Mouse (Mus musculus) G1E (cell line): ENCODE data around the gene Ccdc50. TPM values are rescaled to one million over a fixed set of nuclear protein-coding genes. Genes with fewer than 3 reads are reported as not detected.

Source experiments
- ATAC-seq: 2 replicates; pipeline ENCODE4 v1.8.0; 2016; ENCODE audit warnings: mild to moderate bottlenecking; ENCODE audit not compliant: insufficient number of reproducible peaks, poor library complexity, low FRiP score, severe bottlenecking; ENCODE audit errors: extremely low read depth
- DNase-seq: peaks from one replicate; pipeline ENCODE4 v3.0.0; 2012; ENCODE audit warnings: low spot score
- H3K27me3 ChIP-seq: 2 replicates; pipeline ENCODE4 v1.6.1; 2012; ENCODE audit warnings: mild to moderate bottlenecking, low read length, inconsistent platforms; ENCODE audit not compliant: insufficient read depth
- H3K36me3 ChIP-seq: replicated peaks from 2 replicates; pipeline ENCODE3; 2012; ENCODE audit warnings: mild to moderate bottlenecking, inconsistent platforms
- H3K4me1 ChIP-seq: 2 replicates; pipeline ENCODE4 v1.6.1; 2012; ENCODE audit warnings: low read depth, low read length, inconsistent platforms, mixed read lengths; ENCODE audit not compliant: insufficient read depth
- H3K4me3 ChIP-seq: 2 replicates; pipeline ENCODE4 v1.5.1; 2012; ENCODE audit warnings: low read depth, mild to moderate bottlenecking, inconsistent platforms, low read length, moderate library complexity, mixed read lengths
- H3K9me3 ChIP-seq: replicated peaks from 2 replicates; pipeline ENCODE4 v1.6.1; 2012; ENCODE audit warnings: inconsistent platforms
- CTCF ChIP-seq: IDR thresholded peaks from 2 replicates; pipeline ENCODE4 v1.5.1; 2012; ENCODE audit warnings: low read depth, low read length, inconsistent platforms, mixed read lengths
- GATA1 ChIP-seq: IDR thresholded peaks from 2 replicates; pipeline ENCODE4 v1.6.1; 2012; ENCODE audit warnings: borderline replicate concordance, low read length, inconsistent platforms, mixed read lengths
- GATA2 ChIP-seq: IDR thresholded peaks from 2 replicates; pipeline ENCODE4 v1.6.1; 2012; ENCODE audit warnings: low read depth, low read length, inconsistent platforms, borderline replicate concordance
- POLR2AphosphoS5 ChIP-seq: IDR thresholded peaks from 2 replicates; pipeline ENCODE4 v1.6.1; 2012; ENCODE audit warnings: low read depth, low read length, inconsistent platforms; ENCODE audit not compliant: insufficient replicate concordance
- TAL1 ChIP-seq: conservative IDR thresholded peaks from 2 replicates; pipeline ENCODE4 v1.6.1; 2012; ENCODE audit warnings: low read depth, low read length, inconsistent platforms, mixed read lengths
- polyA plus RNA-seq: library from polyadenylated mRNA; stranded (reverse); fragments of >175 nt; gene quantifications from 2 replicates; pipeline ENCODE4 v1.2.3, GENCODE M21; 2012
- total RNA-seq, 2 experiments: library from RNA; stranded (forward) in 1 of 2; stranded (reverse) in 1 of 2; fragments of 200-1000 nt in 1 of 2; fragments of >200 nt in 1 of 2; fragmentation: Nextera tagmentation in 1 of 2; gene quantifications; 2 replicates each; pipeline ENCODE4 v1.2.3; 2014 to 2017

Ccdc50 gene
- total and polyA plus RNA-seq, 3 experiments, result 30.6 to 138 (median 105) TPM

DNA sequence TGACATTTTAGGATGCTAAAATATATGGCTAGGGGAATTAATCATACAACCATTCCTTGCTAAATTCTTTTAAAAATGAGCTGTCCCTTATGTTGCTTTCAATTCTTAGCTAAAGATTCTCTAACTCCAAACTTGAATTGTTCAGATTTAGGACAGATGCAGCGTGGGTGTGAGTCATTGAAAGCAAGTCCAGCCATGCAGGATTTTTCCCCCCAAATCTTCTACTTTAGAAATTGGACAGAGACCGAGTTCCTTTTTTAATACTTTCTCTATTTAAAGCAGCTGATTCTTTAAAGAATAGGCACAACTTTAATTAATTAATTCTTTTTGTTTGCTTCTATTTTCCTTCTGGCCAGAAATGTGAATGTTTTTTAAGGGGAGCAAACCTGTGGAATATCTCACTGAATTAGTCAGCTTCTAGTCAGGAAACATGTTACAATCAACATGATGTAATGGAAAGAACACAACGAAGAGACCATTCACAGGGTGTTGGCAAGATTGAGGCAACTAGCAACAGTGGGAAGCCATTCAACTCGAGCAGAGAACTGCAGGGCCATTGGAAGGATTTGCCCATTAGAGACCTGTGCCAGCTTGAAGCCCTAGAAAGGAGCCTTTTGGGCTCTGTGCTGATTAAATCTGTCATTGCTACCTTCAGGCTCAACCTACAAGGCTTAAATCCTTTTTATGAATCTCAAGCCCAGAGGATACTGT, 3.6 kb upstream of the Ccdc50 start:
- no peaks in the 10 kb centered on the region for H3K9me3 ChIP-seq
- TF ChIP-seq CTCF, result no peak
- no peak for TF ChIP-seq GATA1
- no peak for TF ChIP-seq POLR2AphosphoS5
- no peak for TF ChIP-seq GATA2
- TF ChIP-seq TAL1, result no peak
- no peaks in the 10 kb centered on the region for H3K36me3 ChIP-seq
- ATAC-seq, result no peak
- DNase-seq, result no peak
- H3K4me1 ChIP-seq, result peaks cover 19% of the 10 kb centered on the region
- no peak overlapping the region for H3K4me3 ChIP-seq
- peaks cover 4% of the 10 kb centered on the region; the same call in 1 of the 2 replicates for H3K27me3 ChIP-seq

DNA sequence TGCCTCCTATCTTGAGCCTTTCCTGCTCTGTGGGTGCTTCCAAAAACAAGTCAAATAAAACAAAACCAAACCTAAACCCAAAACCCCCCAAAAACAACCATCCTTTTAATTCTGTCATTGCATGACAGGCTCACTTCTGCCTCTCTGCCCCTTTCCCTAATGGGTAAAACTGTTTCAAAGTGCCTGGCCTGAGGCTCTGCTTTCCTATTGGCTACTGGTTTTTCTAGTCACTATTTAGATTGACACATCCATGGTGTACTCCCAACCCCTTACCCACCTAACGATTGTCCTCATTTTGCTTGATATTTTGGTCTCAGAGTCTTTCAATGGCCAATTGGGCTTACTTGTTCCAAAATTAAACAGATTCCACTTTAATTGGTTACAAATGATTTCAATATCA, 3.0 kb upstream of the Ccdc50 start:
- ATAC-seq (no peak), DNase-seq (no peak)
- Histone ChIP-seq H3K4me1 (peaks cover 25% of the 10 kb centered on the region), H3K27me3 (peaks cover 4% of the 10 kb centered on the region; the same call in 1 of the 2 replicates), H3K4me3 (no peak overlapping the region), H3K9me3 (no peaks in the 10 kb centered on the region), H3K36me3 (no peaks in the 10 kb centered on the region)
- TF ChIP-seq CTCF, result no peak
- no peak for TF ChIP-seq TAL1
- no peak for TF ChIP-seq GATA1
- TF ChIP-seq POLR2AphosphoS5, result no peak
- no peak for TF ChIP-seq GATA2

DNA sequence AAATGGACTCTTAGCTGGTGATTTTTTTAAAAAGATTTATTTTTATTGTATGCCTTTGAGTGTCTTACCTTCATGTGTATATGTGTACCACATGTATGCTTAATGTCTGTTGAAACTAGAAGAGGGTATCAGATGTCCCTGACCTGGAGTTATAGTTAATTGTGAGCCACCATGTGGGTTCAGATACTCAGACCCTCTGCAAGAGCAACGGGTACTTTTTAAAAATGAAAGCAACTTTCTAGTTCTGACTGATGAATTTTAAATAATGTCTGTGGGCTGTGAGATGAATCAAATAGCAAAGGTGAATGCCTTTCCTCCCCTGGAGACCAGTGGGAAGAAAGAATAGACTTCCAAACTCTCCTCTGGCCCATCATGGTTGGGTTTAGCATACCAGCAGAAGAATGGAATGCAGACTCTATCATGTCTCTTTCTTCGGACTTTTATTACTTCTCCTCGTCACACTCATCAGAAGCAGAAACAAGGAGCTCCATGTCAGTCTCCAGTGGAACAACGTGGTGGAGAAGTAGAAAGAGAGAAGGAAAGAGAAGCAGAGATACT, 1.7 kb upstream of the Ccdc50 start:
- ATAC-seq (no peak), DNase-seq (no peak)
- Histone ChIP-seq H3K9me3 (no peaks in the 10 kb centered on the region), H3K27me3 (peaks cover 4% of the 10 kb centered on the region; the same call in 1 of the 2 replicates), H3K36me3 (peaks cover 5% of the 10 kb centered on the region), H3K4me3 (no peak overlapping the region), H3K4me1 (peaks cover 29% of the 10 kb centered on the region)
- TF ChIP-seq GATA1 (no peak), CTCF (no peak), GATA2 (no peak), POLR2AphosphoS5 (no peak), TAL1 (no peak)

DNA sequence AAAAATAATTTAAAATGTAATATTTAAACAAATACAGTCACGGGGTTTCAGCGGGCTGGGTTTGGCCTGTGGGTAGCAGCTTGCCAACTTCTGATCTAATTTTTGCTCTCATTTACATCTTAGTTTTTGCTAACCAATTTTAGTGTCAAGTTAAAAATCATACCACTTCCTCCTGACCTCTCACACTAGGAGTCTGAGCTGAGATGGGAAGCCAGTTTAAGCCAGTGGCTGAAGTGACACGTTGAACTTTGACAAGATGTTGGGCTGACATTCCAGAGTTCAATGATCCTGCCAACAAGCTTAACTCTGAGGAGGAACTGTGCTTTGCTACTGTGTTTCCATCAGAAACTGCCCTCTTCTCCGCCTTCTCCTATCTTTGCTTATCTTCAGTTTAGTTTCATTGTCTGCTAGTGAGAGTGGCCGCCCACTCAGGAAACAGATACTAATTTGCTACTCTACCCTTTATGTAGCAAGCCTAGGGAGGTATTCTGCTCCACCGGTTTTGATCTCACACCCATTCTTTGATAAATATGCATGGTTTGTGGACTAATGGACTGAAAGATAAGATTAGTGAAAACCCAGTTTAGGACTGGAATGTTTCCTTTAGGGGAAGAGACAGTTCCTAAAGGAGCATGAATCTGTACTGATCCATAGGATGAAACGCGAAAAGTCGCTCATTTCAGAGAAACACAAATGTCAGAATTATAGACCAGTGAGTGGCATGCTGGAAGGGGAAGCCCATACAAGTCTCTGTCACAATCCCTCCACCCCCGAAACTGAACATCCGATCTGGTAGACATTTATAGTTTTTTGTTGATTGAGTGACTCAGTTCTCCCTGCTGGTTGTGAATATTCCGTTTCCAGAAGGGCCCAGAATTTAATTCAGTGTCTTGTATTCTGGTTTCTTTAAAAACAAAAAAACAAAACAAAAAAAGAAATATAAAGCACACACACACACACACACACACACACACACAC, 746 bp upstream of the Ccdc50 start:
- DNase-seq, result no peak

DNA sequence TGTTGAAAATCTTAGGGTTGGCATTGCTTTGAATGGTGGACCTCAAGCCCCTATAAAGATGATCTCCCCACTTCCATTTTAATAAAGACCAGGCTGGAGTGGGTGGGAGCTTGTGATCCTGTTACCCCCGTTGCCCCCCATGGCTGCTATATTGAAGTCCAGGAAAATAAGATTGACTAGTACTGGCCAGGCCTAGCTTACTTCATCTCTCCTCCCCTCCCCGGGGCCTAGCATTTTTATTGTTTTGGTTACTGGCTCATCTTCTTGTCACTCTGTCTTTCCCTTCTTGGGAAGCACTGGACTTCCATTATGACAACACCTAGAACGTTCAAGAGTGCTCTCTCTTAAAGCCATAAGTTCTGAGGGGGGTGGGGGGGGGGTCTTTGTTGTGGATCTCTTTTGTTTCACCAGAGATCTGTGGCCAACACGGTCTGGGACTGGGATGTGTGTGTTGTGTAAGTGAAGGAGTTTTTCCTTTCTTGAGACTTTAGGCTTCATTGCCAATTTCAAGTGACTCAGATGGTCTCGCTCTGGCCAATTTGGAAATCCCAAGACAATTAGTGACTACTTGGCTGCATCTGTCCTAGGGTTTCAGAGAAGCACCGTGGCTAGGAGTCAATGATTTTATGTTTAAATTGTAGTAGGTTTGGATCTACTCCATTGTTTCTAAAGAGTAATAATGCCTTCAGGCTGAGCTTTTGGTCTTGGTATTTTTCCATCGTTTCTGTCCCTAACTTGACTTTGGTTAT, 1.0 kb downstream of the Ccdc50 start:
- Histone ChIP-seq H3K36me3 (peaks cover 12% of the 10 kb centered on the region), H3K27me3 (peaks cover 4% of the 10 kb centered on the region; the same call in 1 of the 2 replicates), H3K4me3 (peak overlapping the region; percentile 93), H3K4me1 (peaks cover 29% of the 10 kb centered on the region), H3K9me3 (no peaks in the 10 kb centered on the region)
- DNase-seq (no peak), ATAC-seq (no peak)
- no peak for TF ChIP-seq CTCF
- no peak for TF ChIP-seq GATA2
- TF ChIP-seq GATA1, result no peak
- no peak for TF ChIP-seq POLR2AphosphoS5
- no peak for TF ChIP-seq TAL1

More for the DNA sequence above, 746 bp upstream of the Ccdc50 start:
- Histone ChIP-seq H3K36me3 (peaks cover 10% of the 10 kb centered on the region), H3K27me3 (peaks cover 4% of the 10 kb centered on the region; the same call in 1 of the 2 replicates), H3K9me3 (no peaks in the 10 kb centered on the region), H3K4me1 (peaks cover 29% of the 10 kb centered on the region), H3K4me3 (peak overlapping the region; percentile 93)
- TF ChIP-seq TAL1 (no peak), POLR2AphosphoS5 (no peak), CTCF (no peak), GATA2 (no peak), GATA1 (no peak)
- peak; percentile 55 for ATAC-seq
